Mouse (Mus musculus) thymus, adult 2 months (tissue): ENCODE results near the gene Mtmr3.

ENCODE experiments used
- CTCF ChIP-seq: fragments of 200-500 bp; IDR thresholded peaks from 2 replicates; pipeline ENCODE4 v1.5.1; 2012; ENCODE audit warnings: mild to moderate bottlenecking, control low read depth, low read length, moderate library complexity, borderline replicate concordance; ENCODE audit not compliant: control insufficient read depth, poor library complexity, insufficient read depth; ENCODE audit errors: extremely low read depth
- POLR2A ChIP-seq: fragments of 200-500 bp; IDR thresholded peaks from 2 replicates; pipeline ENCODE4 v1.6.1; 2012; ENCODE audit warnings: mild to moderate bottlenecking, low read length, control low read depth, moderate library complexity; ENCODE audit not compliant: control insufficient read depth, poor library complexity, insufficient read depth; ENCODE audit errors: extremely low read depth

- TF ChIP-seq POLR2A (no peak), CTCF (no peak)
These were observed 93.8 kb downstream of the Mtmr3 start for GRCm38 (mm10) chr11:4500826-4501225.
